Mouse (Mus musculus) liver, embryonic 11.5 days (tissue): Measurements from ENCODE around the gene Asb16. TPM values are rescaled to one million over a fixed set of nuclear protein-coding genes. Genes with fewer than 3 reads are reported as not detected.

Source experiments
- ATAC-seq: fragments of 200-750 bp; cut with Nextera tagmentation; replicated peaks from 2 replicates; pipeline ENCODE4 v1.8.0; 2017; ENCODE audit warnings: moderate number of reproducible peaks, mild to moderate bottlenecking, moderate TSS enrichment, moderate library complexity; ENCODE audit not compliant: low FRiP score
- DNase-seq: peaks from one replicate; pipeline ENCODE4 v3.0.0-alpha.2; 2017; ENCODE audit warnings: low spot score
- H3K27ac ChIP-seq: fragments of 300-500 bp; sonication (generic); 2 replicates; pipeline ENCODE4 v1.5.1; 2014; ENCODE audit warnings: mild to moderate bottlenecking, low read depth, low read length, control low read depth
- H3K27me3 ChIP-seq: fragments of 300-500 bp; sonication (generic); replicated peaks from 2 replicates; pipeline ENCODE4 v1.6.1; 2014; ENCODE audit warnings: low read length, mixed read lengths; ENCODE audit not compliant: control insufficient read depth, insufficient read depth
- H3K36me3 ChIP-seq: fragments of 300-500 bp; sonication (generic); 2 replicates; pipeline ENCODE4 v1.6.1; 2014; ENCODE audit warnings: mild to moderate bottlenecking, low read length, moderate library complexity, mixed read lengths; ENCODE audit not compliant: control insufficient read depth, insufficient read depth
- H3K4me1 ChIP-seq: fragments of 300-500 bp; sonication (generic); replicated peaks from 2 replicates; pipeline ENCODE4 v1.6.1; 2014; ENCODE audit warnings: low read length, mixed read lengths; ENCODE audit not compliant: control insufficient read depth, insufficient read depth
- H3K4me2 ChIP-seq: fragments of 300-500 bp; sonication (generic); 2 replicates; pipeline ENCODE4 v1.6.1; 2014; ENCODE audit warnings: mild to moderate bottlenecking, control low read depth, moderate library complexity
- H3K4me3 ChIP-seq: fragments of 300-500 bp; sonication (generic); 2 replicates; pipeline ENCODE4 v1.5.1; 2014; ENCODE audit warnings: low read depth, low read length, control low read depth
- H3K9ac ChIP-seq: fragments of 300-500 bp; sonication (generic); 2 replicates; pipeline ENCODE4 v1.6.1; 2014; ENCODE audit warnings: low read depth, low read length, control low read depth
- H3K9me3 ChIP-seq: fragments of 300-500 bp; sonication (generic); 2 replicates; pipeline ENCODE4 v1.6.1; 2016; ENCODE audit warnings: low read length, inconsistent platforms, mixed read lengths; ENCODE audit not compliant: control insufficient read depth
- WGBS: fragments of 180-500 bp; shearing (Covaris S2); extraction: QIAGEN DNeasy Blood & Tissue Kit; methylation state at CpG from one replicate; pipeline ENCODE4 v1.1.7; 2014; 5-methylcytosine and 5-hydroxymethylcytosine counted together
- polyA plus RNA-seq: library from polyadenylated mRNA; unstranded; fragments of >200 nt; fragmentation: Nextera tagmentation; extraction: Ambion mirVana; gene quantifications from 2 replicates; pipeline ENCODE4 v1.2.1, GENCODE M21; 2014

The Asb16 gene
- polyA plus RNA-seq, 1 experiment from 2014 or later = 0.05 TPM

DNA sequence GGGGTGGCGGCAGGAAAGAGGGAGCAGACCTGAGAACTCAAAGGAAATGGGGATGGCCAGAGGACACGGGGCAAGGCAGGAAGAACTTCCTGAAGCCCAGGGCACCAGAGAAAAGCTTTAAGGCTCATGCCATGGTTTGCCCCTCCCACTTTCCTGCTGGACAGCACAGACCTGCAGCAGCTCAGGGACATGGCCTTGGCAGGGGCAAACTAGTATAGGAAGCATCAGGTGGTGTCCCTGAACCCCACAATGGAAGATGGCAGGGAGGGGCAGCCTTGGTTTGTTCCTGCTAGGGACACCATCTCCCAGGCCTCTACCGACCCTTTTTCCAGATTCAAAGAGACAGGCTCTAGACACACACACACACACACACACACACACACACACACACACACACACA, 36.8 kb downstream of the Asb16 start:
- Histone ChIP-seq H3K4me3 (no peak overlapping the region), H3K27me3 (no peaks in the 10 kb centered on the region), H3K36me3 (peaks cover 30% of the 10 kb centered on the region), H3K27ac (no peak overlapping the region), H3K9ac (no peak overlapping the region), H3K4me1 (peaks cover 22% of the 10 kb centered on the region), H3K9me3 (no peaks in the 10 kb centered on the region), H3K4me2 (no peak overlapping the region)
- 72% methylated on average over 3 of the region's 3 CpGs for WGBS
- no peak for ATAC-seq
- DNase-seq = no peak

DNA sequence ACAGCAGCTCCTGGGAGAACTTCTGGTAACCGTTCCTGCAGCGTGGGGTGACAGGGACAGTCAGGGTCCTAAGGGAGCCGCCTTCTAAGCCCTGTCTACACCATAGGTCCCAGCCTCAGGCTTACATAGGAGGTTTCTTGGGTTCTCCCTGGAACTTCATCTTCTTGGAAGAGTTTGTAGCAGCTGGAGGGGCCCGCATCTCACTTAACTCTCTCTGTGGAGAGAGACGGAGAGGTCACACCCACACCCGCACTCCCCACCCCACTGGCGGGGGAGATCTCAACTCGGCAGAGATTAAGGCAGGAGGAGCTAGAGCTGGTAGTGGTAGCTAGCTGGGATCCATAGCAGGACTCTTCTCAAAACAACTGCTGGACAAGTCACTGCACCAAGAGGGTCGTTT, 39.6 kb downstream of the Asb16 start:
- peaks cover 38% of the 10 kb centered on the region for H3K36me3 ChIP-seq
- ATAC-seq = no peak
- 74% methylated on average over 9 of the region's 9 CpGs for WGBS

DNA sequence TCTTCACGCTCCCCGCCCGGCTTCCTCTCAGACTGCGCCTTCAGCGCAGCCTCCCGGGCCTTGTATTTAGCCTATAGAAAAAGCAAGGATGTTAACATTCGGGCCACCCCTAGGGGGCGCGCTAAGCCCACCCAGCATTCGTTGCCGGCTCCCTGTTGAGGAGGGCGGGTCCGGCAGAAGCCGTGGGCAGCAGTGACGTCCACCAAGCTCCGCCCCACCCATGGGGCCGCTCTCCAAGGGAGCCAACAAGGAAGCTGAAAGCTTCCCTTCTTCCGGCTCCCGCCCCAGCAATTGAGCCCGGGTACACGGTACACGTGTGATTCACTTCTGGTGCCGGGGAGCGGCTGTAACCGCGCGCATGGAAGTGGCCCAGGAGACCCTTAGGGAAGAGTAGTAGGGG, 40.4 kb downstream of the Asb16 start:
- Histone ChIP-seq H3K27me3 (no peaks in the 10 kb centered on the region), H3K27ac (peak overlapping the region; percentile 87), H3K4me2 (peak overlapping the region; percentile 86), H3K9me3 (no peaks in the 10 kb centered on the region), H3K36me3 (peaks cover 45% of the 10 kb centered on the region), H3K4me3 (peak overlapping the region; percentile 57), H3K4me1 (peaks cover 34% of the 10 kb centered on the region), H3K9ac (peak overlapping the region; percentile 76)
- DNase-seq (peak; percentile 99), ATAC-seq (peak; percentile 93)
- WGBS = 1% methylated on average over 27 of the region's 27 CpGs

More for the DNA sequence above, 39.6 kb downstream of the Asb16 start:
- no peak overlapping the region for H3K27ac ChIP-seq
- H3K9me3 ChIP-seq = no peaks in the 10 kb centered on the region
- 0 out of 2 replicates have a peak overlapping the region, but pooled peaks have one; percentile 9 for H3K9ac ChIP-seq
- H3K4me2 ChIP-seq = no peak overlapping the region
- H3K27me3 ChIP-seq = no peaks in the 10 kb centered on the region
- no peak overlapping the region; the same call in 1 of the 2 replicates for H3K4me3 ChIP-seq
- no peak for DNase-seq
- peaks cover 34% of the 10 kb centered on the region for H3K4me1 ChIP-seq

DNA sequence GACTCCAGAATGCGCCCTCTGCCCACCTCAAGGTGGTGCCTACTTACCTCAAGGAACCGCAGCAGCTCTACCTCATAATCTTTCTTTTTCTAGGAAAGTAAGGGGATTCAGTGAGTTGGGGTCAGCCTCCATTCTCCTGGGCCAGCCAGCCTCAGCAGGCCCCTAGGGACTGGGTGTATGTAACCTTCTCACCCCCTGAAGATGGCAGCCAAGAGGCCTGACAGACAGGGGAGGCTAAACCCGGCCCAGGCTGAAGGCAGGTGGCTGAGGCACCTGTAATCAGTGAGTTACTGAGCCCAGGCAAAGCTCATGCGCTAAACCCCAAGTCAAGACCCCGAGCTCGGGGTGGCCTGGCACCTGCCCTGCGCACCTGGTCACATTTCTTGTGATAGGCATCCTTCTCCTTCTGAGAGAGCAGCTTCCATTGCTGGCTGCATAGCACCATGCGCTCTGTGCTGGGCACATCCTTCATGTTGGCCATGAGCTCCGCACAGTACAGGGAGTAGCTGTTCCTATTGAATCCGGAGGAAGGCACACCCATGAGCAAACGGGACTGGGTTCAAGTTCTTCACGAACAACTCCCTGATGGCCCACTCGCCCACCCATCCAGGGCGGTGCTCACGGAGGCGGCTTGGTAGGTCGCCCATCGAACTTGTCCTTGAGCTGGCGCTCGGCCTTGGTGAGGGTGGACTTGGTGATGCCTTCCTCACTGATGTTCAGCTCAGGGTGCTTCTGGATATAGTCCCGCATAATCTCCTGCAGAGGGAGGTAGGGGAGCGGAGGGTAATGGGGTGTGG, 41.5 kb downstream of the Asb16 start:
- H3K9me3 ChIP-seq = no peaks in the 10 kb centered on the region
- peak overlapping the region; percentile 86 for H3K4me2 ChIP-seq
- no peak for DNase-seq
- ATAC-seq = no peak; the same call in 1 of the 2 replicates
- H3K27me3 ChIP-seq = no peaks in the 10 kb centered on the region
- H3K4me3 ChIP-seq = peak overlapping the region; percentile 57
- H3K4me1 ChIP-seq = peaks cover 36% of the 10 kb centered on the region
- H3K36me3 ChIP-seq = peaks cover 50% of the 10 kb centered on the region
- H3K9ac ChIP-seq = peak overlapping the region; percentile 76
- peak overlapping the region; percentile 87 for H3K27ac ChIP-seq
- WGBS = 76% methylated on average over 22 of the region's 22 CpGs

DNA sequence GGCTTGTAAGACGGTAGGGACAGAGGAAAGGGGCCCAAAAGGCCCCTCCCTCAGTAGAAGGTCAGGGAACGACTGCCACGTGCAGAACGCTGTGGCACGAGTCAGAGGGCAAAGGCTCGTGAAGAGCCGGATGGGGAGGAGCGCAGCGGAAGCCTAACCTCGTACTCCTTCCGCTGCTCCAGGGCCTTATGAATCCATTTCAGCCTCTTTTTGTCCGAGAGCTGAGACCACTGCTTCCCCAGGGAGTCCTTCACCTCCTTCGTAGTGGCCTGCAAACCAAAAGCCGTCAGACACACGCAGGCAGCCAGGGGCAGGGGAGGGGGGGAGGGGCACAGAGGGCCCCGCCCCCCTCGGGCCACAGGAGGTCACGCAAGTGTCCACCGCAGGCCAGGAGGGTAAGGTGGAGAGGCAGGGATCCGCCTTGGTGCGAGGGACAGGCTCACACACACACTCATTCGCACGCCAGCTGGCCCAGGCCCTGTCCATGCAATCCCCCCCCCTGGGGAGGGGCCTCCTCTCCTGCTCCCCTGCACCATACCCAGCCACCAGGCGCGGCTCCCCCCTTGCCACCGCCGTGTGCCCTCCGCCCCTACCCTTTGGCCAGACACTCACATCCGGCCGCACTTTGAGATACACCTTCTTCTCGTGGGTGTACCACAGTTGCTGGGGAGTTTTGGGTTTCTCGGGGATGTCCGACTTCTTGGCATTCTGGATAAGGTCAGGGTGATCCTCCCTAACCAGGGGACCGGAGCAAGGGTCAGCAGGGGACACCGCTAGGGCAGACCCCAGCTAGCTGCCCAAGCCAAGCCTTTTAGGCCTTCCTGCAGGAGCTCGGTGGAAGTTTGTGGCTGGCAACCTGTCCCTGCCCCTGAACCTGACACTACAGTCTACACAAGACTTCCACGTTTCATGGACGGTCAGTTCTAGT, 42.5 kb downstream of the Asb16 start:
- DNase-seq (no peak), ATAC-seq (peak; percentile 7; the same call in 1 of the 2 replicates)
- Histone ChIP-seq H3K9ac (peak overlapping the region; percentile 76), H3K36me3 (peaks cover 46% of the 10 kb centered on the region), H3K4me2 (peak overlapping the region; percentile 86), H3K27me3 (no peaks in the 10 kb centered on the region), H3K27ac (peak overlapping the region; percentile 54), H3K9me3 (no peaks in the 10 kb centered on the region), H3K4me3 (peak overlapping the region; percentile 57), H3K4me1 (peaks cover 43% of the 10 kb centered on the region)
- 41% methylated on average over 38 of the region's 38 CpGs for WGBS

DNA sequence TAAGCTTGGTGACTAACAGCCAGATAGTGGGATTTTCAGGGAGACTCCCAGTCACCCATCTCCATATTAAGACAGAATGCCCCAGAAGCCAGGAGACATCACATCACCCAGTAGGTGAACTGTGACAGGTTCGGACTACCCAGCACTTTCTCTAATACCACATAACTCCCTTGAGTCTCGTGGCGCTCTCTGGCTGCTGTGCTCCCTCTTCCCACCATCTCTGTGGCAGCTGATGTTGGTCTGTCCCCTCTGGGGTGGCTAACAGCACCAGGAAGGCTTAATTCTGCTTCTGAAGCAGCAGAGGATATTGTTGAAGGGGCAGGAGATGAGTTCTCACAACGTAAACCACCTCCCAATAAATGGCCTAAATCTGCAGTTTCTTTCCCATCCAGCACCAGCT, 43.4 kb downstream of the Asb16 start:
- ATAC-seq (no peak), DNase-seq (no peak)
- Histone ChIP-seq H3K27ac (no peak overlapping the region), H3K9ac (no peak overlapping the region), H3K4me3 (no peak overlapping the region), H3K27me3 (no peaks in the 10 kb centered on the region), H3K36me3 (peaks cover 37% of the 10 kb centered on the region), H3K9me3 (no peaks in the 10 kb centered on the region), H3K4me2 (no peak overlapping the region), H3K4me1 (peaks cover 45% of the 10 kb centered on the region)
- 87% methylated on average over 4 of the region's 4 CpGs for WGBS

DNA sequence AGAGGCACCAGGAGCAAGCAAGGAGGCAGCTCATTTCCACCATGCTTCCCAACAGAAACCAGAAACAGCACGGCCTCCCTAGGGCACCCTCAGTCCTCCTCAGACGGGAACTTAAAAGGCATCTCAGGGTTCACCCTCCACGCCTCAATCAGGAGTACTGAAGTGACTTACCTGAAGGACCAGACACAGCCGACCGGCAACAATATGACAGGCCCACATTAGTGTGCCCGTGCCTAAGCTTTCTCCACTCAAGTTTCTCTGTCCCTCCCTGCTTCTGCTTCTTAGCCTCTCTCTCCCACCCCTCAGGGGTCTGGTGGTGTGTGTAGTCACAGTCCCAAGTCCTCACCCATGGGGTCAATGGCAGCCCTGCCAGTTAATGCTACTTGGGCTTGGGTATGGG, 44.0 kb downstream of the Asb16 start:
- H3K9ac ChIP-seq = no peak overlapping the region
- ATAC-seq = no peak
- peaks cover 32% of the 10 kb centered on the region for H3K36me3 ChIP-seq
- no peak overlapping the region for H3K4me2 ChIP-seq
- WGBS = 79% methylated on average over 6 of the region's 6 CpGs
- peaks cover 45% of the 10 kb centered on the region for H3K4me1 ChIP-seq
- H3K4me3 ChIP-seq = no peak overlapping the region
- H3K27me3 ChIP-seq = no peaks in the 10 kb centered on the region
- H3K9me3 ChIP-seq = no peaks in the 10 kb centered on the region
- DNase-seq = no peak
- peak overlapping the region; percentile 6; the same call in 1 of the 2 replicates for H3K27ac ChIP-seq

DNA sequence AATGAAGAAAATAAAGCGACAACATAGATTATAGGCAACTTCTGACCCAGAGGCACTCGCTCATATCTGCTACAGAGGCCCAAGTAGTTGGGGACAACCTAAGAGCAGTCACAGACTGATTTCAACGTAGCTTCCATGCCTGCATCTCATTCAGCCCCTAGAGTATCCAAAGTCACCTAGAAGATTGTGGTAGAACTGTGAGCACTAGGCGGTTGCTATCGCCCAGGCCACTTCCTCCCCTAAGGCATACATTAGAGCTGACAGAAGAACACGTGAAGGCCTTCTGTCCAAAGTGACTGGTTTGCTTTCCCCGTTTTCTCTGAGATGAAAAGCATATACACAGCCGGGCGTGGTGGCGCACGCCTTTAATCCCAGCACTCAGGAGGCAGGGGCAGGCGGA, 45.8 kb downstream of the Asb16 start:
- Histone ChIP-seq H3K27ac (no peak overlapping the region), H3K27me3 (no peaks in the 10 kb centered on the region), H3K36me3 (peaks cover 24% of the 10 kb centered on the region), H3K9ac (no peak overlapping the region), H3K4me3 (no peak overlapping the region), H3K4me1 (peaks cover 33% of the 10 kb centered on the region), H3K9me3 (no peaks in the 10 kb centered on the region), H3K4me2 (0 out of 2 replicates have a peak overlapping the region, but pooled peaks have one; percentile 10)
- DNase-seq (no peak), ATAC-seq (no peak)
- WGBS = 80% methylated on average over 12 of the region's 12 CpGs
